Mouse (Mus musculus): ENCODE results near the gene Agrn. TPM values are rescaled to one million over a fixed set of nuclear protein-coding genes. Genes with fewer than 3 reads are reported as not detected.

The Agrn gene
- total and polyA plus RNA-seq, 3 experiments = 24.3 to 50.4 (median 26.9) TPM

DNA sequence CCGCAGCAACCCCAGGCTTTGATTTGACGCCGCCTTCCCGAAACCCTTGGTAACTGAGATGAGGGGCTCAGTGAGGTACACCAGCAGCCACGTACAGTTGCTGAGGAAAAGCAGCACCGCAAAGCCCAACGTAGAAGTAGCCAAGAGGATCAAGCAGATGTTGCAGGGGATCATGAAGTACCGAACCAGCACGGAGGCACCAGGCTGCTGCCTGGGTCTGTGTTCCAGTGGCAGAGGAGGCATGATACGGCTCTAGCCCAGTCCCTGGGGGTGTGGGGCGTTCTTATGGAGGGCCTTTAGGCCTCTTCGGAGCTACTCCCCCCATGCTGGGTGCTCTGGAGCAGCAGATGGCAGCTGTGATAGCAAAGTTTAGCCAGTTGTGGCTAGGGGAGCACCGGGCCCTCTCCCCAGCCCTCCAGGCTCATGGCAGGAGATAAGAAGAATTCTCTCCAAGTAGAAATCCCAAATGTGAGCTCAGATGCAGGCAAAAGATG, 11.8 kb downstream of the Agrn start:
- intact Hi-C loops (cut with DNase I) = no loop called here
- H3K27me3 ChIP-seq (ENCODE audit: control insufficient read depth, insufficient read depth, low read length) = no peaks in the 10 kb centered on the region
- H3K79me2 ChIP-seq (replicated peaks; ENCODE audit: control insufficient read depth, insufficient read depth, low read length) = no peaks in the 10 kb centered on the region; the same call in 1 of the 2 replicates
- no peak for TF ChIP-seq CTCF (IDR thresholded peaks at IDR 0.05)
- no peak for TF ChIP-seq POLR2A (IDR thresholded peaks at IDR 0.05; ENCODE audit: insufficient read depth, low read depth, low read length)
- no peak for TF ChIP-seq EP300 (IDR thresholded peaks at IDR 0.05; ENCODE audit: insufficient read depth, low read depth, low read length)
- peak in 1 of 2 experiments; percentile 19 for DNase-seq
- whole genome bisulfite sequencing = 84% methylated on average over 13 of the region's 13 CpGs
- H3K4me3 ChIP-seq = peak overlapping the region; percentile 24; the same call in 1 of the 2 replicates
- H3K27ac ChIP-seq = peak overlapping the region; percentile 52
- H3K36me3 ChIP-seq (ENCODE audit: control insufficient read depth, insufficient read depth, low read length) = no peaks in the 10 kb centered on the region
- H3K4me1 ChIP-seq (ENCODE audit: control insufficient read depth, insufficient read depth, low read length) = peaks cover 10% of the 10 kb centered on the region
- H3K9ac ChIP-seq (ENCODE audit: low read depth, low read length) = no peak overlapping the region

DNA sequence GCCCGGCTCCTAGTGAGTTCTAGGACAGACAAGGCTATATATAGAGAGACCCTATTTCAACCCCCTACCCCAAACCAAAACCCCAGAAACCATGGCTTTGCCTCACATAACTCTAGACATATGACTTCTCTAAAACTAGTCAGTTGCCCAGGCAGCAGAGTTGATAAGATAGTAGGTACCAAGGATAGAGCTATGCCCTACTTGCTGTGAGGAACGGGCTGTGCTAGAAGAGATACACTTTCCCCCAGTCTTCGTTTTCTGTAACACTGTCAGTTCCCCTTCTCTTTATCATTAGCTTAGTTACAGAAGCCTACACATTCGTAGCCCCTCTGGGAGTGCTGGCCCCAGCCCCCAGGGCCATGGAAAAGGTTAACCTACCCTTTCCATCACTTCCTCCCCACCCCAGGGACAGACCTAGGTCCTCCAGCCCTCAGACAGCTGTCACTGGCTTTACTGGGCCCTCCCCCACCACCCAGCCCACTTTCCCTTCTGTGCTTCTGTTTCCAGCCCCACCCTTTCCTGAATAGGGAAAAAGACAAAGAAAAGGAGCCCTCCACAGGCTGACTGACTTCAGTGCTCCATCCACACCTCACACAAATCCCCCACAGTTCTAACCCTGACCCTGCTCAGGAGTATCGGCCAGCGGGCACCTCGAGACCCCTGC, 12.9 kb downstream of the Agrn start:
- TF ChIP-seq POLR2A (IDR thresholded peaks at IDR 0.05; ENCODE audit: insufficient read depth, low read depth, low read length) (no peak), CTCF (IDR thresholded peaks at IDR 0.05) (no peak)
- intact Hi-C loops (cut with DNase I) = no loop called here
- Histone ChIP-seq H3K9ac (ENCODE audit: low read depth, low read length) (no peak overlapping the region), H3K4me1 (ENCODE audit: control insufficient read depth, insufficient read depth, low read length) (peaks cover 10% of the 10 kb centered on the region), H3K36me3 (ENCODE audit: control insufficient read depth, insufficient read depth, low read length) (no peaks in the 10 kb centered on the region), H3K4me3 (no peak overlapping the region), H3K27me3 (ENCODE audit: control insufficient read depth, insufficient read depth, low read length) (no peaks in the 10 kb centered on the region), H3K27ac (peak overlapping the region; percentile 52), H3K79me2 (replicated peaks; ENCODE audit: control insufficient read depth, insufficient read depth, low read length) (no peaks in the 10 kb centered on the region; the same call in 1 of the 2 replicates)
- DNase-seq = peak in 1 of 2 experiments; percentile 21
- 54% methylated on average over 7 of the region's 7 CpGs for WGBS

DNA sequence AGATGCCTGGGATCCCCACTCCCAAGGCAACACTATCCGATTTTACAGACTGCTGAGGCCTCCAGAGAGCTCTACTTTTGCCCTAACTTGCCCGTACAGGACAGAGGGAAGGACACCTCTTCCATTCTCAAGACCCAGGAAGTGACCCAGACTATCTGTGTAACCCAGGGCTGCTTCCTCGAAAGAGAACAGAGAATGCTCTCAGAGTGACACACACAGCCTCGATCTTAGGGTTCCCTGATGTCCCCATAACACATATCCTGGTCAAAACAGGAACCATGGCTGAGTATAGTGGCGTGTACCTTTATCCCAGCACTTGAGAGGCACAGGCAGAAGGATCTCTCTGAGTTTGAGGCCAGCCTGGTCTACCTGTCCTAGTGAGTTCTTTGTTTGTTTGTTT, 13.5 kb downstream of the Agrn start:
- no peak for DNase-seq
- no peak overlapping the region for H3K4me3 ChIP-seq
- H3K27me3 ChIP-seq (ENCODE audit: control insufficient read depth, insufficient read depth, low read length) = no peaks in the 10 kb centered on the region
- intact Hi-C loops (cut with DNase I) = no loop called here
- TF ChIP-seq POLR2A (IDR thresholded peaks at IDR 0.05; ENCODE audit: insufficient read depth, low read depth, low read length) = no peak
- TF ChIP-seq CTCF (IDR thresholded peaks at IDR 0.05) = no peak
- no peak for TF ChIP-seq EP300 (IDR thresholded peaks at IDR 0.05; ENCODE audit: insufficient read depth, low read depth, low read length)
- H3K79me2 ChIP-seq (replicated peaks; ENCODE audit: control insufficient read depth, insufficient read depth, low read length) = no peaks in the 10 kb centered on the region; the same call in 1 of the 2 replicates
- no peak overlapping the region for H3K27ac ChIP-seq
- H3K36me3 ChIP-seq (ENCODE audit: control insufficient read depth, insufficient read depth, low read length) = no peaks in the 10 kb centered on the region
- WGBS = 65% methylated on average over 5 of the region's 5 CpGs
- H3K4me1 ChIP-seq (ENCODE audit: control insufficient read depth, insufficient read depth, low read length) = peaks cover 8% of the 10 kb centered on the region
- H3K9ac ChIP-seq (ENCODE audit: low read depth, low read length) = no peak overlapping the region

DNA sequence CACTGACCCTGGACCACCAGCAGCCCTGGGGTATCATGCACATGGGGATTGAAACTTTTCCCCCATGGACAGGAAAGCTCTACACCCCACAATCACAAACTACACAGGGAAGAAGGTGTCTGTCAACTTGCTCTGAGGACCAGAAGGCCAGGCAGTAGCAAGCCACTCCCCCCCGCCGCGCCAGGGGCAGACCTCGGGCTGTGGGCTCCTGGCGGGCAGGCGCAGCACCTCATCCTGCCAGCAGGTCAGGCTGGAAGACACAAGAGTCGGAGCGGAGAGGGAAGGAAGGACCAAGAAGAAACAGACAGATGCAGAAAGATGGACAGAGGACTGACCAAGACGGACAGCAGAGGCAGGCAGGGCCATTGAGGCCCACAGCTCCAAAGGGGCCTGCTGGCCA, 19.7 kb downstream of the Agrn start:
- no peaks in the 10 kb centered on the region for H3K27me3 ChIP-seq (ENCODE audit: control insufficient read depth, insufficient read depth, low read length)
- TF ChIP-seq EP300 (IDR thresholded peaks at IDR 0.05; ENCODE audit: insufficient read depth, low read depth, low read length) (no peak), CTCF (IDR thresholded peaks at IDR 0.05) (no peak), POLR2A (IDR thresholded peaks at IDR 0.05; ENCODE audit: insufficient read depth, low read depth, low read length) (no peak)
- H3K4me1 ChIP-seq (ENCODE audit: control insufficient read depth, insufficient read depth, low read length) = no peaks in the 10 kb centered on the region
- H3K4me3 ChIP-seq = no peak overlapping the region
- intact Hi-C loops (cut with DNase I) = no loop called here
- 88% methylated on average over 9 of the region's 9 CpGs for WGBS
- no peaks in the 10 kb centered on the region for H3K36me3 ChIP-seq (ENCODE audit: control insufficient read depth, insufficient read depth, low read length)
- H3K9ac ChIP-seq (ENCODE audit: low read depth, low read length) = no peak overlapping the region
- no peak for DNase-seq
- no peak overlapping the region for H3K27ac ChIP-seq
- no peaks in the 10 kb centered on the region for H3K79me2 ChIP-seq (replicated peaks; ENCODE audit: control insufficient read depth, insufficient read depth, low read length)

DNA sequence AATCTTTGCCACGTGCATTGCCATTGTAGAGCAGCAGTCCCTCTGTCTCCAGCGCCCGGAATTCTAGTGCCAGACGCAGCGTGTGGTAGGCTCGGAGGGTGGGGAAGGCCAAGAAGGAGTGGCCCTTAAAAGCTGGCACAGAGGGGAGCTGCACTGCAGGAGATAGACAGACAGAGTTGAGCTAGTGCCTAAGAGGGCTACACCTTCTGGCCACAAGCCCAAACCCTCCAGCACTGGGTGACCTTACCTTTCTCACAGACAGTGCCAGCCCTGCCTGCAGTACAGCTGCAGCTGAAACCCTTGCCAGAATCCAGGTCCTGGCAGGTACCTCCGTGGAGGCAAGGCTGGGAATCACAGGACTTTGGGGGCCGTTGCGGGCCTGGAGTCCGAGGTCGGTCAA, 25.5 kb downstream of the Agrn start:
- Histone ChIP-seq H3K9ac (ENCODE audit: low read depth, low read length) (no peak overlapping the region), H3K36me3 (ENCODE audit: control insufficient read depth, insufficient read depth, low read length) (no peaks in the 10 kb centered on the region), H3K4me1 (ENCODE audit: control insufficient read depth, insufficient read depth, low read length) (no peaks in the 10 kb centered on the region), H3K79me2 (replicated peaks; ENCODE audit: control insufficient read depth, insufficient read depth, low read length) (no peaks in the 10 kb centered on the region), H3K27ac (no peak overlapping the region; the same call in 1 of the 2 replicates), H3K4me3 (no peak overlapping the region), H3K27me3 (ENCODE audit: control insufficient read depth, insufficient read depth, low read length) (no peaks in the 10 kb centered on the region)
- intact Hi-C loops (cut with DNase I) = loop anchor here (5.0 kb wide), 1 partner anchor 45 kb away; the partner anchor contains the start of gene Perm1
- DNase-seq = peak; percentile 60 to 80
- no peak for TF ChIP-seq POLR2A (IDR thresholded peaks at IDR 0.05; ENCODE audit: insufficient read depth, low read depth, low read length)
- TF ChIP-seq CTCF (IDR thresholded peaks at IDR 0.05) = no peak
- TF ChIP-seq EP300 (IDR thresholded peaks at IDR 0.05; ENCODE audit: insufficient read depth, low read depth, low read length) = peak; percentile 64; the same call in 1 of the 2 replicates
- 72% methylated on average over 11 of the region's 11 CpGs for WGBS

DNA sequence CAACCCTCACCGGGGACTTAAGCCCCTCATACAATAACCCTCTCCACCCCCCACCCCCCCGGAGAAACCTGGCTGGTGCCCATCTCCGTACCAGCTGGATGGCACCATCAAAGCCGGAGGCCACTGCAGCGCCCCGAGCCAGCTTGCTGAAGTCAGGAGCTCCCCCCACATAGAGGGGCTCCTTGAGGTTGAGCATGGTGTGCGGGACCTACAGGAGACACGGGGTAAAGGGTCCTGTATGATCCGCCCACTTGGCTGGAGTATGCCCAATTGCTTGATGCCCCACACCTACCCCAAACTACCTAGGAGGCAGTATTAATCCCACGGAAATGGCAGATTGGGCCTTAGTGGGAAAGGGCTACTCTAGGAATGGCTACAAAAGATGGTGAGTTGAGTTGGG, 28.2 kb downstream of the Agrn start:
- TF ChIP-seq POLR2A (IDR thresholded peaks at IDR 0.05; ENCODE audit: insufficient read depth, low read depth, low read length) (no peak), CTCF (IDR thresholded peaks at IDR 0.05) (no peak), EP300 (IDR thresholded peaks at IDR 0.05; ENCODE audit: insufficient read depth, low read depth, low read length) (no peak)
- intact Hi-C loops (cut with DNase I) = no loop called here
- no peak overlapping the region for H3K27ac ChIP-seq
- H3K36me3 ChIP-seq (ENCODE audit: control insufficient read depth, insufficient read depth, low read length) = no peaks in the 10 kb centered on the region
- WGBS = 93% methylated on average over 10 of the region's 10 CpGs
- H3K4me3 ChIP-seq = no peak overlapping the region
- H3K4me1 ChIP-seq (ENCODE audit: control insufficient read depth, insufficient read depth, low read length) = no peaks in the 10 kb centered on the region
- H3K27me3 ChIP-seq (ENCODE audit: control insufficient read depth, insufficient read depth, low read length) = no peaks in the 10 kb centered on the region
- H3K79me2 ChIP-seq (replicated peaks; ENCODE audit: control insufficient read depth, insufficient read depth, low read length) = no peaks in the 10 kb centered on the region
- H3K9ac ChIP-seq (ENCODE audit: low read depth, low read length) = no peak overlapping the region
- DNase-seq = no peak
